Mouse (Mus musculus): Measurements from ENCODE around the gene Coq9.

- TF ChIP-seq CHD2 (IDR thresholded peaks at IDR 0.05; ENCODE audit: low read depth, low read length) = no peak
- TF ChIP-seq ZNF384 (IDR thresholded peaks at IDR 0.05; ENCODE audit: low read depth, low read length) = no peak
These were observed 11.9 kb downstream of the Coq9 start for GRCm38 (mm10) chr8:94850049-94850448.

Measured in ES-E14 (cell line).